Comparison of ENCODE assay signal across 15 mouse cellular contexts in the genomic region with DNA sequence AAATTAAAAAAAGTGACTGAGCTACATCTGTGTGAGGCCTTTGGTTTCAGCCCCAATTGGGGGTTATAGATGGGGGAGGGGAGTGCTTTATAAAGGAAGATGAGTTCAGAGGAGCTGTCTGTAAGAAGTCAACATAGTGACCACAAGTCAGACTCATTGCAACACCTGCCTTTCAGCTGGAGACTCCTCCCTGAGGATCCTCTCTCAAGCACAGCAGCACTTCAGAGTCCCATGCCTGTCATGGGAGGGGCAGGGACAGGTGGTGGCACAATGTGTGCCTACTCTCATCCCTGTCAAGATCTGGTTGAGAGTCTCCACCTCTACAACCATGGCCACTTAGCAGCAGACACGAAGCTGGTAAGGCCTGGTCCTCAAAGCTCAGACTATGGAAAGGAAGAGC. TPM values are rescaled to one million over a fixed set of nuclear protein-coding genes. Genes with fewer than 3 reads are reported as not detected.
A peak's percentile ranks its signal among the peaks of the same experiment; 100 is the strongest.
DNase-seq lines count a peak whose midpoint lies in the region; ATAC-seq and TF ChIP-seq lines count a peak whose summit lies in the region.
"Had no signal": no experiment of that assay in that cellular context is flagged by ENCODE, and none has a peak within 500 bp of the region (broad histone marks: within the 10 kb centered on the region; RNA-seq: fewer than 3 reads in every experiment).

No protein-coding gene starts in this region.

- TF ChIP-seq CTCF in gastrocnemius, adult 2 months (IDR thresholded peaks at IDR 0.05), result no peak
- no peak for TF ChIP-seq CTCF in layer of hippocampus, adult 2 months (conservative IDR thresholded peaks at IDR 0.05)

- intact Hi-C loops in gastrocnemius, adult 2 months (cut with DNase I), result loop anchor here (5.0 kb wide), 1 partner anchor 32 kb away; no protein-coding TSS in a partner anchor

- H3K4me3 ChIP-seq in gastrocnemius, adult 2 months, result no peak overlapping the region
- H3K4me3 ChIP-seq in layer of hippocampus, adult 2 months, result no peak overlapping the region
- H3K4me3 ChIP-seq: heart, embryonic 13.5 days; hindbrain, embryonic 13.5 days; liver, embryonic 13.5 days; midbrain, embryonic 10.5 days had no signal

- no peaks in the 10 kb centered on the region for H3K36me3 ChIP-seq in splenic B cell, adult 2 months (ENCODE audit: control insufficient read depth, insufficient read depth, low read length, poor library complexity, severe bottlenecking)
- H3K36me3 ChIP-seq: heart, embryonic 13.5 days; hindbrain, embryonic 13.5 days; liver, embryonic 13.5 days; midbrain, embryonic 10.5 days had no signal

- DNase-seq in gastrocnemius, adult 2 months, result no peak
- DNase-seq in gastrocnemius, postnatal 10 days, result no peak
- DNase-seq in A20 (ENCODE audit: low read depth, low spot score), result peak; percentile 51
- DNase-seq in splenic B cell, adult 2 months (ENCODE audit: low read depth, low spot score), result peak; percentile 11
- no peak for DNase-seq in cerebellum, adult 8-10 months
- DNase-seq in c-Kit-positive CD71-positive TER-119-positive erythroid progenitor cells, embryonic 14.5 days (ENCODE audit: low spot score), result no peak
- DNase-seq in layer of hippocampus, adult 2 months (ENCODE audit: low spot score in 2 of 2), result no peak
- DNase-seq: gastrocnemius, postnatal 25 days; kidney, adult 8-10 months; liver, embryonic 13.5 days had no signal

- ATAC-seq in granulocyte monocyte progenitor cell, adult 5-6 weeks (replicated peaks; ENCODE audit: poor library complexity, severe bottlenecking), result peak; percentile 84
- ATAC-seq: forebrain, embryonic 16.5 days had no signal

- H3K27ac ChIP-seq in gastrocnemius, adult 2 months, result peak overlapping the region; percentile 9; the same call in 1 of the 2 replicates
- H3K27ac ChIP-seq in layer of hippocampus, adult 2 months, result no peak overlapping the region
- H3K27ac ChIP-seq: heart, embryonic 13.5 days; hindbrain, embryonic 13.5 days; liver, embryonic 13.5 days; midbrain, embryonic 10.5 days had no signal

- no peaks in the 10 kb centered on the region for H3K27me3 ChIP-seq in splenic B cell, adult 2 months (ENCODE audit: control insufficient read depth, insufficient read depth, low read length, poor library complexity, severe bottlenecking)
- H3K27me3 ChIP-seq: heart, embryonic 13.5 days; hindbrain, embryonic 13.5 days; liver, embryonic 13.5 days had no signal

RNA-seq across cellular contexts. Expression of a gene that starts 11.9 kb away (rescaled TPM):
- total RNA-seq in gastrocnemius, adult 2 months (2021), result 10 to 100 TPM; 20.6 to 21.6 TPM
- 10 to 100 TPM; 31.7 to 37.6 TPM for total RNA-seq in gastrocnemius, postnatal 10 days (2021)
- 139 and 152 TPM in 2 replicates for total RNA-seq in granulocyte monocyte progenitor cell, adult 5-6 weeks (2014; fragmentation: Nextera tagmentation)
- 208 and 230 TPM in 2 replicates for total RNA-seq in granulocyte monocyte progenitor cell, adult 5-6 weeks (2017)
- total RNA-seq in layer of hippocampus, adult 2 months (2021), result 10 to 100 TPM; 28.1 to 28.9 TPM

RNA-seq across cellular contexts. Expression of a gene that starts 12.1 kb away (rescaled TPM):
- total RNA-seq in gastrocnemius, adult 2 months (2021), result 1 to 10 TPM; 2.8 to 3.3 TPM
- total RNA-seq in gastrocnemius, postnatal 10 days (2021), result 1 to 10 TPM; 3.1 to 4.0 TPM
- total RNA-seq in granulocyte monocyte progenitor cell, adult 5-6 weeks (2014; fragmentation: Nextera tagmentation), result 6.6 and 14.9 TPM in 2 replicates
- 2.0 and 15.9 TPM in 2 replicates for total RNA-seq in granulocyte monocyte progenitor cell, adult 5-6 weeks (2017)
- total RNA-seq in layer of hippocampus, adult 2 months (2021), result 10 to 100 TPM in 1 of 2 experiments, 1 to 10 TPM in 1; 8.6 to 10.3 TPM

RNA-seq across cellular contexts. Expression of a gene that starts 50.9 kb away (rescaled TPM):
- 100 to 1,000 TPM; 130 to 135 TPM for total RNA-seq in gastrocnemius, adult 2 months (2021)
- total RNA-seq in gastrocnemius, postnatal 10 days (2021), result 10 to 100 TPM; 55.6 to 58.0 TPM
- total RNA-seq in granulocyte monocyte progenitor cell, adult 5-6 weeks (2014; fragmentation: Nextera tagmentation), result 22.6 and 29.8 TPM in 2 replicates
- total RNA-seq in granulocyte monocyte progenitor cell, adult 5-6 weeks (2017), result 24.1 and 58.0 TPM in 2 replicates
- total RNA-seq in layer of hippocampus, adult 2 months (2021), result 10 to 100 TPM; 11.3 to 13.1 TPM

Comparison
In these comparisons a context has a peak if more than half of its experiments do, and no peak if none do; other contexts are left out.
1. DNase-seq: peak in A20 (single experiment) and splenic B cell, adult 2 months (single experiment); none in gastrocnemius, adult 2 months (single experiment), gastrocnemius, postnatal 10 days (single experiment), cerebellum, adult 8-10 months (single experiment), c-Kit-positive CD71-positive TER-119-positive erythroid progenitor cells, embryonic 14.5 days (single experiment) and layer of hippocampus, adult 2 months (0 of 2).